Mouse (Mus musculus) liver, embryonic 14.5 days (tissue): ENCODE results near the gene Igf2r. TPM values are rescaled to one million over a fixed set of nuclear protein-coding genes. Genes with fewer than 3 reads are reported as not detected.

ENCODE experiments used
- ATAC-seq: fragments of 200-750 bp; cut with Nextera tagmentation; 2 replicates; pipeline ENCODE4 v1.8.0; 2017; ENCODE audit warnings: moderate number of reproducible peaks, mild to moderate bottlenecking, moderate library complexity; ENCODE audit not compliant: insufficient read depth
- DNase-seq, 3 experiments: peaks; one replicate each; pipeline ENCODE4 v3.0.0-alpha.2; 2012 to 2013; ENCODE audit warnings: low read depth in 3 of 3, low spot score in 3 of 3
- H3K27ac ChIP-seq: fragments of 300-500 bp; sonication (generic); 2 replicates; pipeline ENCODE4 v1.5.1; 2014; ENCODE audit warnings: moderate library complexity, mild to moderate bottlenecking, control low read depth, inconsistent platforms
- H3K27me3 ChIP-seq: fragments of 300-500 bp; sonication (generic); 2 replicates; pipeline ENCODE4 v1.6.1; 2014; ENCODE audit warnings: mild to moderate bottlenecking, low read length, moderate library complexity; ENCODE audit not compliant: control insufficient read depth, insufficient read depth
- H3K36me3 ChIP-seq: fragments of 300-500 bp; sonication (generic); replicated peaks from 2 replicates; pipeline ENCODE4 v1.6.1; 2014; ENCODE audit warnings: low read depth; ENCODE audit not compliant: control insufficient read depth, insufficient read depth
- H3K4me1 ChIP-seq, 2 experiments: fragments of 200-500 bp in 1 of 2; fragments of 300-500 bp in 1 of 2; sonication (generic) in 1 of 2; replicated peaks; 2 replicates each; pipeline ENCODE4 v1.6.1; 2012 to 2014; ENCODE audit warnings: antibody characterized with exemption in 1 of 2, inconsistent platforms in 1 of 2, low read length in 1 of 2; ENCODE audit not compliant: control insufficient read depth in 2 of 2, insufficient read depth in 2 of 2
- H3K4me2 ChIP-seq: fragments of 300-500 bp; sonication (generic); 2 replicates; pipeline ENCODE4 v1.6.1; 2014; ENCODE audit warnings: low read depth, mild to moderate bottlenecking, control low read depth, moderate library complexity
- H3K4me3 ChIP-seq, 2 experiments: fragments of 200-500 bp in 1 of 2; fragments of 300-500 bp in 1 of 2; sonication (generic) in 1 of 2; 2 replicates each; pipeline ENCODE4 v1.5.1; 2012 to 2014; ENCODE audit warnings: low read depth in 2 of 2, low read length in 2 of 2, mild to moderate bottlenecking in 2 of 2, control low read depth in 1 of 2, inconsistent platforms in 1 of 2, moderate library complexity in 1 of 2; ENCODE audit not compliant: insufficient read depth in 1 of 2
- H3K9ac ChIP-seq: fragments of 300-500 bp; sonication (generic); replicated peaks from 2 replicates; pipeline ENCODE4 v1.6.1; 2014; ENCODE audit warnings: mild to moderate bottlenecking, control low read depth, moderate library complexity
- H3K9me3 ChIP-seq: fragments of 300-500 bp; sonication (generic); 2 replicates; pipeline ENCODE4 v1.6.1; 2016; ENCODE audit warnings: low read length, mixed read lengths; ENCODE audit not compliant: control insufficient read depth
- CTCF ChIP-seq: IDR thresholded peaks from 2 replicates; pipeline ENCODE4 v1.5.1; 2016; ENCODE audit warnings: antibody characterized with exemption, low read depth, control low read depth
- EP300 ChIP-seq: IDR thresholded peaks from 2 replicates; pipeline ENCODE4 v1.6.1; 2016; ENCODE audit warnings: antibody characterized with exemption, low read depth
- WGBS: fragments of 180-500 bp; shearing (Covaris S2); extraction: QIAGEN DNeasy Blood & Tissue Kit; methylation state at CpG from one replicate; pipeline ENCODE4 v1.1.7; 2014; ENCODE audit not compliant: insufficient replicate concordance; 5-methylcytosine and 5-hydroxymethylcytosine counted together
- polyA plus RNA-seq, 2 experiments: library from polyadenylated mRNA; depleted of rRNA in 1 of 2; stranded (reverse) in 1 of 2; unstranded in 1 of 2; fragments of >200 nt; fragmentation: Nextera tagmentation in 1 of 2; extraction: Ambion mirVana in 1 of 2; gene quantifications; 2 replicates each; pipeline versions ENCODE4 v1.2.1 to v1.2.3; 2012 to 2014

The Igf2r gene
- polyA plus RNA-seq, 2 experiments = 12.6 to 12.8 TPM

- DNase-seq (no peak), ATAC-seq (no peak)
- Histone ChIP-seq H3K27ac (no peak overlapping the region), H3K4me3 (no peak overlapping the region), H3K36me3 (no peaks in the 10 kb centered on the region), H3K27me3 (no peaks in the 10 kb centered on the region), H3K9me3 (no peaks in the 10 kb centered on the region; the same call in 1 of the 2 replicates), H3K9ac (no peak overlapping the region), H3K4me1 (peaks cover 3 to 16% of the 10 kb centered on the region in 2 experiments), H3K4me2 (no peak overlapping the region)
- TF ChIP-seq EP300 (no peak), CTCF (no peak)
- 63% methylated on average over 4 of the region's 4 CpGs for WGBS
These were observed 29.9 kb downstream of the Igf2r start for GRCm38 (mm10) chr17:12739516-12739915.

- Histone ChIP-seq H3K27ac (no peak overlapping the region), H3K9me3 (no peaks in the 10 kb centered on the region; the same call in 1 of the 2 replicates), H3K4me3 (no peak overlapping the region), H3K4me2 (no peak overlapping the region), H3K36me3 (no peaks in the 10 kb centered on the region), H3K4me1 (peaks cover 3 to 15% of the 10 kb centered on the region in 2 experiments; a peak in 3 of 4 replicates), H3K9ac (no peak overlapping the region), H3K27me3 (no peaks in the 10 kb centered on the region; the same call in 1 of the 2 replicates)
- DNase-seq = no peak
- TF ChIP-seq CTCF (no peak), EP300 (no peak)
- whole genome bisulfite sequencing = 57% methylated on average over 1 of the region's 1 CpGs
- no peak for ATAC-seq
These were observed 31.5 kb downstream of the Igf2r start for GRCm38 (mm10) chr17:12737934-12738333.

- TF ChIP-seq EP300 (no peak), CTCF (no peak)
- Histone ChIP-seq H3K9me3 (no peaks in the 10 kb centered on the region), H3K4me1 (peaks cover 0 to 4% of the 10 kb centered on the region in 2 experiments; a peak in 1 of 4 replicates), H3K4me2 (no peak overlapping the region), H3K36me3 (no peaks in the 10 kb centered on the region), H3K4me3 (no peak overlapping the region), H3K27me3 (no peaks in the 10 kb centered on the region; the same call in 1 of the 2 replicates), H3K27ac (no peak overlapping the region), H3K9ac (no peak overlapping the region)
- 45% methylated on average over 12 of the region's 12 CpGs for WGBS
- no peak for ATAC-seq
- no peak for DNase-seq
These were observed 35.1 kb downstream of the Igf2r start for GRCm38 (mm10) chr17:12734205-12734857.

GRCm38 (mm10) chr17:12733128-12733527, 36.3 kb downstream of the Igf2r start:
- no peak for ATAC-seq
- no peak overlapping the region for H3K4me2 ChIP-seq
- H3K4me1 ChIP-seq = peaks cover 0 to 4% of the 10 kb centered on the region in 2 experiments; a peak in 1 of 4 replicates
- TF ChIP-seq CTCF (no peak), EP300 (no peak)
- no peak overlapping the region for H3K27ac ChIP-seq
- no peaks in the 10 kb centered on the region for H3K9me3 ChIP-seq
- no peaks in the 10 kb centered on the region for H3K36me3 ChIP-seq
- no peak overlapping the region for H3K9ac ChIP-seq
- no peak overlapping the region for H3K4me3 ChIP-seq
- H3K27me3 ChIP-seq = no peaks in the 10 kb centered on the region; the same call in 1 of the 2 replicates
- DNase-seq = no peak
- WGBS = 39% methylated on average over 6 of the region's 6 CpGs

- Histone ChIP-seq H3K27me3 (no peaks in the 10 kb centered on the region; the same call in 1 of the 2 replicates), H3K4me2 (no peak overlapping the region), H3K9me3 (no peaks in the 10 kb centered on the region), H3K27ac (no peak overlapping the region), H3K9ac (no peak overlapping the region), H3K4me3 (no peak overlapping the region), H3K36me3 (no peaks in the 10 kb centered on the region), H3K4me1 (peaks cover 15 to 25% of the 10 kb centered on the region in 2 experiments)
- no peak for ATAC-seq
- TF ChIP-seq EP300 (no peak), CTCF (no peak)
- no peak for DNase-seq
- WGBS = 78% methylated on average over 1 of the region's 1 CpGs
These were observed 40.9 kb downstream of the Igf2r start for GRCm38 (mm10) chr17:12728536-12728935.
